Mouse (Mus musculus): Measurements from ENCODE around the gene Tmprss11f. TPM values are rescaled to one million over a fixed set of nuclear protein-coding genes. Genes with fewer than 3 reads are reported as not detected.
"Not testable (repeated sequence)": the region's sequence is repeated elsewhere in the genome, so short reads cannot be mapped to it uniquely, and the experiment has no call there.

Gene Tmprss11f
- polyA plus RNA-seq (2015; fragmentation: Nextera tagmentation; extraction: Ambion mirVana): not detected in 2 replicates

DNA sequence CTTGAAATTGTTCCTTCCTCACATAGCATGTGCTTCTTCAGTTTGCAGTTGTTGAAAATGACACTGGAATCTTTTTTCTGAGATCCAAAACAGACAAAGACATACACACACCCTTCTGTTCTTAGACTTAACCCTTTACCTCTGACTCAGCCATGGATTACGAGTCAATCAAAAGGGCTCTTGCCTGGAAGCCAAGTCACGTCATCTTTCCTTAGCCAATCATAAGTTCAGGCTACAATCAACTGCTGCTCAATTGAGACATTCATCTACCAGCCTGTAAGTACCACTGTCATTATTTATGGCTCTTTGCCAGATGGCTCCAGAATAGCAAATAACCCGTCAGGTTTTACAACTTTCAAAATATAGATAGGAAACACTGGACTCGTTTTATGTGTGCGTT lies at the start of gene Tmprss11f:
Tmprss11f (minus strand) TSS at position 101 of the 400 bp plus-strand sequence.
- no peaks in the 10 kb centered on the region for H3K4me1 ChIP-seq (replicated peaks; ENCODE audit: control insufficient read depth, insufficient read depth, low read length)
- no peak within 1 kb of the TSS for H3K9ac ChIP-seq (replicated peaks; ENCODE audit: low read depth, low read length)
- 78% methylated on average over 5 of the region's 5 CpGs for WGBS
- H3K36me3 ChIP-seq (ENCODE audit: control insufficient read depth, insufficient read depth): no peaks in the 10 kb centered on the region
- no peaks in the 10 kb centered on the region for H3K27me3 ChIP-seq (replicated peaks; ENCODE audit: control insufficient read depth, insufficient read depth, low read length)
- no peaks in the 10 kb centered on the region for H3K9me3 ChIP-seq (ENCODE audit: control insufficient read depth, low read length)
- H3K4me2 ChIP-seq (ENCODE audit: low read length): no peak within 1 kb of the TSS
- H3K4me3 ChIP-seq (replicated peaks; ENCODE audit: low read length): no peak within 1 kb of the TSS
- ATAC-seq: no peak
- no peak within 1 kb of the TSS for H3K27ac ChIP-seq (ENCODE audit: low read length)

DNA sequence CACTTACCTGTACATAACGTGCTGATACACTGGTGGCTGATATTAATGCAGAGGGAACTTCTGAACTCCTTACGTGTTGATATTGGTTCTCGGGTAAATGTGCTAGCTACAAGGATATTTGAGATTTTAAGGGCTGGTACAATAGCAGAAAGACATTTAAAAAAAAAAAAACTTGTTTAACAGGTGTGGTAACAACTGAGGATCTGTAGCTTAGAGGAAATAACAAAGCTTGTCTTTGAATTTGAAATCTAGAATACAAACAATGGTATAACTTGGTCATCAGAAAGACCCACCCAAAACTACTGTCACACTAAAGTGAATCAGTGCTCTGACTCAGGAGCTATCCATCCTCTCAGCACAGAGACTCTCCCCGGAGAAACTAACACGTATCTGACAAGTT lies 44.0 kb upstream of the Tmprss11f start, which contains the start of gene Tmprss11b:
Tmprss11b (minus strand) TSS at position 101 of the 400 bp plus-strand sequence.
- H3K4me1 ChIP-seq (replicated peaks; ENCODE audit: control insufficient read depth, insufficient read depth, low read length): no peaks in the 10 kb centered on the region
- no peak within 1 kb of the TSS for H3K27ac ChIP-seq (ENCODE audit: low read length)
- H3K27me3 ChIP-seq (replicated peaks; ENCODE audit: control insufficient read depth, insufficient read depth, low read length): no peaks in the 10 kb centered on the region
- H3K4me3 ChIP-seq (replicated peaks; ENCODE audit: low read length): no peak within 1 kb of the TSS
- no peak within 1 kb of the TSS for H3K9ac ChIP-seq (replicated peaks; ENCODE audit: low read depth, low read length)
- ATAC-seq: no peak
- H3K36me3 ChIP-seq (ENCODE audit: control insufficient read depth, insufficient read depth): no peaks in the 10 kb centered on the region
- 87% methylated on average over 5 of the region's 5 CpGs for WGBS
- H3K4me2 ChIP-seq (ENCODE audit: low read length): no peak within 1 kb of the TSS
- H3K9me3 ChIP-seq (ENCODE audit: control insufficient read depth, low read length): no peaks in the 10 kb centered on the region

DNA sequence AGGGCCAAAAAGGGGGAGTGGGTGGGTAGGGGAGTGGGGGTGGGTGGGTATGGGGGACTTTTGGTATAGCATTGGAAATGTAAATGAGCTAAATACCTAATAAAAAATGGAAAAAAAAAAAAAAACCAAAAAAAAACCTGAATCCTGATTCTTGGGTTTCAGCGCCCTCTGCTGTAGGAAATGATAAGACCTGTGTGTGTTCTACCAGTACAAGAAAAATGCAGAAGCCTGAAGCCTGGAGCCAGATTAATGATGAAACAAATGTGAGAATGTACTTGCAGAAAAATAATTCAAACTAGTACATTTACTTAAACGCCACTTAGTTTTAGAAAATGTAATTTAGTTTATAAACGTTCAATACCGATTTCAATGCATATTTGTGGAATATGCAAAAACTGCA lies 17.0 kb upstream of the Tmprss11f start:
- H3K4me2 ChIP-seq (ENCODE audit: low read length); ATAC-seq; H3K9ac ChIP-seq (replicated peaks; ENCODE audit: low read depth, low read length); H3K4me3 ChIP-seq (replicated peaks; ENCODE audit: low read length); H3K9me3 ChIP-seq (ENCODE audit: control insufficient read depth, low read length); H3K27ac ChIP-seq (ENCODE audit: low read length); H3K36me3 ChIP-seq (ENCODE audit: control insufficient read depth, insufficient read depth); H3K27me3 ChIP-seq (replicated peaks; ENCODE audit: control insufficient read depth, insufficient read depth, low read length); H3K4me1 ChIP-seq (replicated peaks; ENCODE audit: control insufficient read depth, insufficient read depth, low read length): not testable (repeated sequence)
- 28% methylated on average over 4 of the region's 4 CpGs for WGBS

DNA sequence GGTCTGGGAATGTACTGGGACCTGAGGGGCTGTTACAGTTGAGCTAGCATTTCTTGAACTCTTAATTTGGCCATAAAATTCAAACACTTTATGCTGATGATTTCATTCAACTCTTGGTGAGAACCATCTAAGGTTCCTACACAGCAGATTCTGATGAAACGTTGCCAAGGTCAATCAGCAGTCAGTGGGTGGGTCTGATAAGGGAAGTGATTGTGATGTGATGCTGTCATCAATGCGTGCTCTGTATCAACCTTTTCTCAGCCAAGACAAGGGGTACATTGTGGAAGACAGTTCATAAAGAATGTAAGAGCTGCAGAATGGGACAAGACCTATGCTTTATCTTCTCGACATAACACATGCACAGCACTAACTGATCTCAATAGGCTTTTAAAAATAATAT lies 8.6 kb upstream of the Tmprss11f start:
- WGBS: 73% methylated on average over 3 of the region's 3 CpGs
- ATAC-seq: no peak
- no peak overlapping the region for H3K4me2 ChIP-seq (ENCODE audit: low read length)
- no peaks in the 10 kb centered on the region for H3K4me1 ChIP-seq (replicated peaks; ENCODE audit: control insufficient read depth, insufficient read depth, low read length)
- no peaks in the 10 kb centered on the region for H3K9me3 ChIP-seq (ENCODE audit: control insufficient read depth, low read length)
- H3K4me3 ChIP-seq (replicated peaks; ENCODE audit: low read length): no peak overlapping the region
- no peak overlapping the region for H3K27ac ChIP-seq (ENCODE audit: low read length)
- H3K36me3 ChIP-seq (ENCODE audit: control insufficient read depth, insufficient read depth): no peaks in the 10 kb centered on the region
- H3K27me3 ChIP-seq (replicated peaks; ENCODE audit: control insufficient read depth, insufficient read depth, low read length): no peaks in the 10 kb centered on the region
- H3K9ac ChIP-seq (replicated peaks; ENCODE audit: low read depth, low read length): no peak overlapping the region

DNA sequence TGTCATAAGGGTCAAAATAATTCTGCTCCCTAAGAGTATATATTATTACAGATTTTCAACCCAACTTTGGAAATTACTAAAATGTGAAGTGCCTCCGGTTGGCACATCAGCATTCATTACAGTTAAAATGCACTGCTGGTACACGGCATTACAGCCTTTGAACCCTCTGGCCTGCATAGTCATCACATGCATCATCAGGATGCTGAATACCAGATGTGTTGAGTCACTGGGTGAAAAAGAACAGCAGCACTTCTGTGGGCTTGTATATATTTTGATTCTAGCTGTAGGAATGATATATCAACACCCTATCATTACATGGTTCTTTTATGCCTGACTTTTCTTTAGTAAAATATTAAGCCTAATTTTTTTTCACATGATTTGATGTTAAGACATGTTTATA lies 1.5 kb downstream of the Tmprss11f start:
- H3K27me3 ChIP-seq (replicated peaks; ENCODE audit: control insufficient read depth, insufficient read depth, low read length): no peaks in the 10 kb centered on the region
- no peak overlapping the region for H3K9ac ChIP-seq (replicated peaks; ENCODE audit: low read depth, low read length)
- H3K27ac ChIP-seq (ENCODE audit: low read length): no peak overlapping the region
- ATAC-seq: no peak
- H3K9me3 ChIP-seq (ENCODE audit: control insufficient read depth, low read length): no peaks in the 10 kb centered on the region
- H3K4me1 ChIP-seq (replicated peaks; ENCODE audit: control insufficient read depth, insufficient read depth, low read length): no peaks in the 10 kb centered on the region
- 77% methylated on average over 2 of the region's 2 CpGs for WGBS
- no peak overlapping the region for H3K4me2 ChIP-seq (ENCODE audit: low read length)
- H3K36me3 ChIP-seq (ENCODE audit: control insufficient read depth, insufficient read depth): no peaks in the 10 kb centered on the region
- H3K4me3 ChIP-seq (replicated peaks; ENCODE audit: low read length): no peak overlapping the region

DNA sequence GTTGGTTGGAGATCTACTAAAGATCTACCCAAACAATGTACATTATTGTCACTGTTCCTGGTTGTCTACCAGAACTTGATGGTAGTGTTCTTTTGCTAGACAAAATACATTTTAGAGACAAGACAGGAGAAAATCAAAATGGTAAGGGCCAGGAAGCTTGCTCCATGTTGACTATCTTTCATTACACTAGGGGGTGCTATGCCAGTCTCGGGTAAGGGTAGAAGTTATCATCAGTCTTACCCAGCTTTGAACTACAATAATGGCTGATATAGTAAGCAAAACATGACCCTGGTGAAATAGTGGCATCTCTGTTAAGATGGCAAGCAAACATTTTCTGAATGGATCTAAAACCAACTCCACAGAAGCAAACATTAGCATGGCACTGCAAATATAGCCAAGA lies 10.4 kb downstream of the Tmprss11f start:
- Histone ChIP-seq H3K4me3 (replicated peaks; ENCODE audit: low read length) (no peak overlapping the region), H3K4me1 (replicated peaks; ENCODE audit: control insufficient read depth, insufficient read depth, low read length) (no peaks in the 10 kb centered on the region), H3K27ac (ENCODE audit: low read length) (no peak overlapping the region), H3K4me2 (ENCODE audit: low read length) (no peak overlapping the region), H3K36me3 (ENCODE audit: control insufficient read depth, insufficient read depth) (no peaks in the 10 kb centered on the region), H3K27me3 (replicated peaks; ENCODE audit: control insufficient read depth, insufficient read depth, low read length) (no peaks in the 10 kb centered on the region), H3K9me3 (ENCODE audit: control insufficient read depth, low read length) (no peaks in the 10 kb centered on the region), H3K9ac (replicated peaks; ENCODE audit: low read depth, low read length) (no peak overlapping the region)
- no peak for ATAC-seq
- 78% methylated on average over 1 of the region's 1 CpGs for WGBS

DNA sequence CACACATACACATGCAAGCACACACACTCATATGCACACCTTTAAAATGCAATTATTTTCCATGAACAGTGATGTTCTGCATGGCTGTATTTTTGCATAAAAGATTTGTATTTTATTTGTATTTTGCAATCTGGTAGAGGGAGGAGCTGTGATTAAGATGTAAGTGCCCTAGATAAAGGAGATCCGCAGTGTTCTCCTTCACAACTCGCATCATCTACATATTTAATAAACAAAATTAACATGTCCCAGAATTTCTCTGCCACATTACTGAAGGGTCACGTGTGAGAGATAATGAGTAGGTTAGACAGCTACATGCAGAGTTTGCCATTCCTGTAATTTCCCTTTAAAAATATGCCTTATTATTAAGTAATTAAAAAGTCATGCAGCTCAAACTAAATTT lies 46.3 kb downstream of the Tmprss11f start:
- Histone ChIP-seq H3K4me3 (replicated peaks; ENCODE audit: low read length) (no peak overlapping the region), H3K9me3 (ENCODE audit: control insufficient read depth, low read length) (no peaks in the 10 kb centered on the region), H3K27me3 (replicated peaks; ENCODE audit: control insufficient read depth, insufficient read depth, low read length) (no peaks in the 10 kb centered on the region), H3K36me3 (ENCODE audit: control insufficient read depth, insufficient read depth) (no peaks in the 10 kb centered on the region), H3K4me2 (ENCODE audit: low read length) (no peak overlapping the region), H3K9ac (replicated peaks; ENCODE audit: low read depth, low read length) (no peak overlapping the region), H3K4me1 (replicated peaks; ENCODE audit: control insufficient read depth, insufficient read depth, low read length) (no peaks in the 10 kb centered on the region), H3K27ac (ENCODE audit: low read length) (no peak overlapping the region)
- no peak for ATAC-seq
- WGBS: 76% methylated on average over 3 of the region's 3 CpGs

DNA sequence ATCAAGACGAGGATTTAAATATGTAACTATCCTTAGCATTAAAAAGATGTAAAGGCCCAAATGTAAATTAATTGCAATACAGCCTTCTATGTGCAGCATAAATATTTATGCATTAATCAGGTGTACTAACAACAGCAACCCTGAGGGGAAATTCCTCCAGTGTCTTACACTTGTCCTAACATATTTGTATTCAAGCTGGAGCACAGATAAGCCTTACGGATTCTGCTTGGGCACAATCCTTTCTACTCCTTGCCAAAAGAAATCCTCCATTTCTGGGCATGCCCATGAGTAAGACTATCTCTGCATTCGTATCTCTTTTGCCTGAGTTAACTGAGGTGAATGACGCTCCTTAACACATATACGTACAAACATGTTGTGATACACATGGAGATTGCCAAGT lies 49.6 kb downstream of the Tmprss11f start:
- WGBS: 75% methylated on average over 5 of the region's 5 CpGs

DNA sequence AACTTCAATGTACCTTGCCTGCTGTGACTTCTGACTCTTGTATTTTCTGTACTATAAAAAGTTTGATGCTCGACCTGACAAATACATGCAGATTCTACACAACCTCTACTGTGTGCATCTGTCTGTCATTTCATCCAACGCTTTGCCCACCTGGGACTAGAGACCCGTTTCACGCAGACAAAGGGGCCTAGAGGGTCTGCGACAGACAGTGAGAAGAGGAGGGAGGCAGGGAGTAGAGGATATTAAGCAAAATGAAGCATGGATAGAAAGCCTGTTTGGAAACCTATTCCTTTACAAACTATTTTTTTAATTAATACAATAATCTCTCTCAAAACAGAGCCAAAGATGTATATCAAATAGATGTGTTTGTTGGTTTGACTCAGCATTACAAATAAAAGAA lies 50.2 kb downstream of the Tmprss11f start:
- no peak for ATAC-seq
- H3K9ac ChIP-seq (replicated peaks; ENCODE audit: low read depth, low read length): no peak overlapping the region
- no peak overlapping the region for H3K27ac ChIP-seq (ENCODE audit: low read length)

More for the DNA sequence above, 49.6 kb downstream of the Tmprss11f start:
- Histone ChIP-seq H3K27me3 (replicated peaks; ENCODE audit: control insufficient read depth, insufficient read depth, low read length) (no peaks in the 10 kb centered on the region), H3K4me1 (replicated peaks; ENCODE audit: control insufficient read depth, insufficient read depth, low read length) (no peaks in the 10 kb centered on the region), H3K36me3 (ENCODE audit: control insufficient read depth, insufficient read depth) (no peaks in the 10 kb centered on the region), H3K9ac (replicated peaks; ENCODE audit: low read depth, low read length) (no peak overlapping the region), H3K4me2 (ENCODE audit: low read length) (no peak overlapping the region), H3K4me3 (replicated peaks; ENCODE audit: low read length) (no peak overlapping the region), H3K9me3 (ENCODE audit: control insufficient read depth, low read length) (no peaks in the 10 kb centered on the region), H3K27ac (ENCODE audit: low read length) (no peak overlapping the region)
- no peak for ATAC-seq

DNA sequence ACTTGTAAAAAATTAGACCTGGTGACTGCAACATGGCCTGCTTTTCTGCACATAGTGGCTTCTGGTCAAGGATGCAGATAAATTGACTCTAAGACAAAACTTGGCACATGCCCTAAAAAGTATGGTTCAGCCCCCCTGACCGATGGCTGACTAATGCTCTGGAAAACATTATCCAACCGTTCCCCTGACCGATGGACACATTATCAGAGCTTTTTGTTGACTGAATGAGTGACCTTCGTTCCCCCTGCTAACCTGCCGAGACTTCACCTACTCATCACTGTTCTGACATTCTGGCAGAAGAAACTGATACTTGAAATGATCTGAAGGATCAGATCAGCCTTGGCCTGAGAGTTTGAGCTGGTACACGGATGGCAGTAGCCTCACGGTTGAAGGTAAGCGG lies 53.5 kb downstream of the Tmprss11f start:
- H3K4me2 ChIP-seq (ENCODE audit: low read length); H3K9me3 ChIP-seq (ENCODE audit: control insufficient read depth, low read length); H3K27ac ChIP-seq (ENCODE audit: low read length); H3K4me3 ChIP-seq (replicated peaks; ENCODE audit: low read length); H3K36me3 ChIP-seq (ENCODE audit: control insufficient read depth, insufficient read depth); H3K4me1 ChIP-seq (replicated peaks; ENCODE audit: control insufficient read depth, insufficient read depth, low read length); H3K9ac ChIP-seq (replicated peaks; ENCODE audit: low read depth, low read length); ATAC-seq; H3K27me3 ChIP-seq (replicated peaks; ENCODE audit: control insufficient read depth, insufficient read depth, low read length): not testable (repeated sequence)
- WGBS: 93% methylated on average over 8 of the region's 8 CpGs

More for the DNA sequence above, 50.2 kb downstream of the Tmprss11f start:
- Histone ChIP-seq H3K36me3 (ENCODE audit: control insufficient read depth, insufficient read depth) (no peaks in the 10 kb centered on the region), H3K4me1 (replicated peaks; ENCODE audit: control insufficient read depth, insufficient read depth, low read length) (no peaks in the 10 kb centered on the region), H3K27me3 (replicated peaks; ENCODE audit: control insufficient read depth, insufficient read depth, low read length) (no peaks in the 10 kb centered on the region), H3K4me2 (ENCODE audit: low read length) (no peak overlapping the region), H3K4me3 (replicated peaks; ENCODE audit: low read length) (no peak overlapping the region), H3K9me3 (ENCODE audit: control insufficient read depth, low read length) (no peaks in the 10 kb centered on the region)
- WGBS: 70% methylated on average over 5 of the region's 5 CpGs
